Mouse (Mus musculus) spleen, adult 2 months (tissue): ENCODE measurements around the gene Rere.

Experiments
- CTCF ChIP-seq: fragments of 200-500 bp; IDR thresholded peaks from 2 replicates; pipeline ENCODE4 v1.5.1; 2011; ENCODE audit warnings: mild to moderate bottlenecking, inconsistent platforms; ENCODE audit not compliant: insufficient read depth, insufficient read length, insufficient replicate concordance; ENCODE audit errors: extremely low read depth
- POLR2A ChIP-seq: fragments of 200-500 bp; IDR thresholded peaks from 2 replicates; pipeline ENCODE4 v1.6.1; 2011; ENCODE audit warnings: low read depth, low read length, inconsistent platforms

DNA sequence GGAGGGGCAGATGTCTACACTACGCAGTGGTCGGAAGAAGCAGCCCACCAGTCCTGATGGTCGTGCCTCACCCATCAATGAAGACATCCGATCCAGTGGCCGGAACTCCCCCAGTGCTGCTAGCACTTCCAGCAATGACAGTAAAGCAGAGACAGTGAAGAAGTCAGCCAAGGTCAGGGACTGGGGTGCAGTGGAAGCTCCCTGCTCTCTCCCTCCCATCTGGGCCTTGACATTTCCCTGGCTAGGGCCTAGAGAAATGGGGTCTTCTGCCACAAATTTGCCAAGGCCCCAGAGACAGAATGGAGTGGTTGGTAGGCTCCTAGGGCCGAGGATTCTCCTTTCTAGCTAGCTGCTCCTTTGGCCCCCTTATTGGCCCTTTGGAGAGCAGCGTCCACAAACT lies 332.3 kb downstream of the Rere start:
- TF ChIP-seq CTCF (no peak), POLR2A (no peak)
